Mouse (Mus musculus) spleen, postnatal 4 days (tissue): Measurements from ENCODE around the gene Eml6.
"Not testable (repeated sequence)": the region's sequence is repeated elsewhere in the genome, so short reads cannot be mapped to it uniquely, and the experiment has no call there.

Experiments used
- DNase-seq, 2 experiments: peaks; one replicate each; pipeline ENCODE4 v3.0.0; 2022; ENCODE audit warnings: low spot score in 2 of 2

Eml6 gene

GRCm38 (mm10) chr11:30025835-30026472, at the start of gene Eml6:
Eml6 (minus strand) TSS chr11:30026033.
- DNase-seq = peak; percentile 68 to 72

GRCm38 (mm10) chr11:30057299-30057698, 31.5 kb upstream of the Eml6 start:
- DNase-seq = peak in 1 of 2 experiments; percentile 53

- DNase-seq = no peak
Measured at GRCm38 (mm10) chr11:30025144-30025543, 689 bp downstream of the Eml6 start.

- DNase-seq = peak in 1 of 2 experiments; percentile 60
Measured at GRCm38 (mm10) chr11:30024261-30025071, 1.4 kb downstream of the Eml6 start.

- DNase-seq = no peak
Measured at GRCm38 (mm10) chr11:29986257-29986656, 39.6 kb downstream of the Eml6 start.

GRCm38 (mm10) chr11:29968874-29969273, 57.0 kb downstream of the Eml6 start:
- DNase-seq = no peak

GRCm38 (mm10) chr11:29959366-29959765, 66.5 kb downstream of the Eml6 start:
- no peak for DNase-seq

- DNase-seq = no peak
Measured at GRCm38 (mm10) chr11:29944661-29945060, 81.2 kb downstream of the Eml6 start.

GRCm38 (mm10) chr11:29924332-29924731, 101.5 kb downstream of the Eml6 start:
- no peak for DNase-seq

- no peak for DNase-seq
Measured at GRCm38 (mm10) chr11:29923851-29924250, 102.0 kb downstream of the Eml6 start.

GRCm38 (mm10) chr11:29913180-29913579, 112.7 kb downstream of the Eml6 start:
- DNase-seq = no peak

- DNase-seq = no peak
Measured at GRCm38 (mm10) chr11:29909330-29909729, 116.5 kb downstream of the Eml6 start.

- peak; percentile 47 to 69 for DNase-seq
Measured at GRCm38 (mm10) chr11:29885160-29885559, 140.7 kb downstream of the Eml6 start.

GRCm38 (mm10) chr11:29884355-29884754, 141.5 kb downstream of the Eml6 start:
- no peak for DNase-seq

GRCm38 (mm10) chr11:29883024-29883423, 142.8 kb downstream of the Eml6 start:
- no peak for DNase-seq

- DNase-seq = no peak
Measured at GRCm38 (mm10) chr11:29879641-29880040, 146.2 kb downstream of the Eml6 start.

- no peak for DNase-seq
Measured at GRCm38 (mm10) chr11:29877981-29878380, 147.9 kb downstream of the Eml6 start.

- DNase-seq = no peak
Measured at GRCm38 (mm10) chr11:29877280-29877679, 148.6 kb downstream of the Eml6 start.

GRCm38 (mm10) chr11:29874781-29875180, 151.1 kb downstream of the Eml6 start:
- DNase-seq = not testable (repeated sequence)

- DNase-seq = no peak
Measured at GRCm38 (mm10) chr11:29870174-29870573, 155.7 kb downstream of the Eml6 start.

GRCm38 (mm10) chr11:29864269-29864668, 161.6 kb downstream of the Eml6 start:
- no peak for DNase-seq

- peak; percentile 16 to 70 for DNase-seq
Measured at GRCm38 (mm10) chr11:29861750-29862397, 164.0 kb downstream of the Eml6 start.

GRCm38 (mm10) chr11:29861040-29861439, 164.8 kb downstream of the Eml6 start:
- no peak for DNase-seq
